Mouse (Mus musculus) spleen, adult 12 weeks (tissue): Measurements from ENCODE around the gene Kcnh8.

Experiments
- DNase-seq: peaks from one replicate; pipeline ENCODE4 v3.0.0; 2022; ENCODE audit warnings: low spot score

Kcnh8 gene

GRCm38 (mm10) chr17:52602093-52602780 is at the start of gene Kcnh8:
Gene Kcnh8 (plus strand): TSS chr17:52602709.
- DNase-seq, result no peak

DNA sequence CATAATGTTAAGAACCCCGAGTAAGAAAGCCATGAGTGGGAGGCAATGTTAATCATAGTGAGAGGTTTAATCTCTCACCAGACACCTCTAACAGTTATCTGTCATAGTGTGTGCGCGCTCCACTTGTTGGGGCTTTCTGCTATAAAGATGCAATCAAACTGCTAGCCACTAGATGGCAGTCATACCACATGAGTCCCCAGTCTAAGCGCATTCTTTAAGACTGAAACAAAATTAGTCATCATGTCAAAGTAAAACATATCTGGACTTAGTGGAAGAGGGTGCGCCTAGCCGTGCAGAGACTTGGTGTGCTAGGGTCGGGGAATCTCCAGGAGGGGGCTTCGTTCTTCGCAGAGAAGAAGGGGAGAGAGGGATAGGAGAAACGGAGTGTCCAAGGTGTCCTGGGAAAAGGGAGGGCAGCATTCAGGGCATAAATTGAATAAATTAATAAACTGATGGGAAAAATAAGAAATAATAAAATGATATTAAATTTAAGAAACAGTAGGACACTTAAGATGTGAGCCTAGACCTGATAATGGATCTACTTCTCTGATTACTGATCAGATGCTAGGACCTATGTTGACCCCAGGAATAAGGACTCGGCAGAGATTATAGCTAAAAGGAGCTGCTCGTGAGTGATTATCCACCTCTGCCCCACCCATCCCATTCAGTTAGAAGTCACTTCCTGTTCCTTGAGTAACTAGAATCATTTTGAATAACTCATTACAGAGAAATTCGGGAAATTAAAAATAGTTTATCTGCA is 42.4 kb upstream of the Kcnh8 start:
- no peak for DNase-seq

GRCm38 (mm10) chr17:52565467-52566155 is 36.9 kb upstream of the Kcnh8 start:
- no peak for DNase-seq

DNA sequence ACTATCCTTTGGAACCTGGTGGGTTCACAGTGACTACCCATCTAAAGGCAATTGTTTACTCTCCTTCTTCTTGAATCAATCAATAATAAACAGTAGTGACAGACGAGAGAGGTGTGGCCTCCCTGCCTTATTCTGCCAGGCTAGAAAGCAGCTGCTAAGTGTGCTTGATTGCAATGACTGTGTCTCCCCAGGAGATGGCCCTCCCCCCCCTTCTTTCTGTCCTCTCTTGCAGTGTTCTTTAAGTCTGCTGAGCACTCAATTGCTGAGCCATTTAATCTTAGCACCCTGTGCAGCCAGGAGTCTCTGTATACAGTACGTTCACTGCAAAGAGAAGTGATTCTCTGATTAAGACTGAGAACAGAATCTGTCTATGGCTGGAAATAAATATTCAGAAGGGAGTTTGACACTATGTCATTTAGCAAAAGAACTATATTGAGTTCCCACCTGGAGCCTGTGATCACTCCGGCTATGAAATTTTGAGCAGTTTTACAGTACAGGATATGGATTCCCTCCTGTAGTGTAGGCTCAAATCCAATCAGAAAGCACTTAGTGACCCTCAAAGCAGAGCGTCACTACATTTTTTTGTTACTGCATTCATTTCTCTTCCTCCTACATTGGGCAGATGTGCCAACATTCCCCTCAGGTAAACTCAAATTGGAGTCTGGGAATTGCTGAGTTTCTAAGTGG is 32.8 kb upstream of the Kcnh8 start:
- no peak for DNase-seq

DNA sequence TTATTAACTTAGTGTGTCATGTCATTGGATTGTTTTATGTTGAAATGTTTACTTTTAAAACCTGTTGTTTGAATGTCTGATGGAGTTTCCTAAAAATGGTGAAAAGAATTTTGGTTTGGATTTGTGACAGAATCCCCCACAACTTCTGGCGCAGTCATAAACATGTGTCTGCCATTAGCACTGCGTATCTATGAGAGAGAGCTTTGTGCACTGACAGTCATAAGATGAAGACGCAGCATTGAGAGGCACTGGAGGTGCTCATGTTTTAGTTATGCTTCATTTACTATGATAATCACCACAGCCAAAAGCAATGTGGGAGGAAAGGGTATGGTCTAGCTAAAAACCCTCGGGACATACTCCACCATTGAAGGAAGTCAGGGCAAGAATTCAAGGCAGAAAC is 30.3 kb upstream of the Kcnh8 start:
- DNase-seq, result no peak

DNA sequence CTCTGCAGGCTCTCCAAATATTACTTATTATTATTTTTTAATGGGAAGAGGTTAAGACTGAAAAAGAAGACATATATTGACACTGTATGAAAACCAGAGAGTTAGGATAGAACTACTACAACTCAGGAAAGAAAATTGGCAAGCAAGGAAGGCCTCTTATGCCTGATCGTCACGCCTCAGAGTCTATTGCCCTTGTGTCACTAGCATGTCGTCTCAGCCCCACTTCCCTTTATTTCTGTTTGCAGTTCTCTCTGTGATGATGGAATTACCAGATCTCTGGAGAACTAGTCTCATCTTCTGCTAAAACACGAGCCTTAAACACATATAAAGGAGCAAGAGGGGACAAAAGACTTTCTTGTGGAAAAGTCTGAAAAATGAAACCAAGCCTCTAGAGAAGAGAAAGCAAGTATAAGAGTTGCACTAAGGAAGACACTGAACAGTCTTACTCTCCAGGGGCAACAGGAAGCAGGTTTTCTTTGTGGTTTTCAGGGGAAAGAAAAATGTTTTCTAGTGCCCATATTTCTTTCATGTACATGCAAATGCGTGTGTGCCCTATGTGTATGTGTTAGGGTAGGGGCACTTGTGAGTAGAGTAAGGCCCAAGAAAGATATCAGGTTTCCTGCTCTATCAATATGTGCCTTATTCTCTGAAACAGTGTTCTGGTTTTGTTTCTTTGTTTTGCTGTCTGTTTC is 10.9 kb upstream of the Kcnh8 start:
- no peak for DNase-seq

DNA sequence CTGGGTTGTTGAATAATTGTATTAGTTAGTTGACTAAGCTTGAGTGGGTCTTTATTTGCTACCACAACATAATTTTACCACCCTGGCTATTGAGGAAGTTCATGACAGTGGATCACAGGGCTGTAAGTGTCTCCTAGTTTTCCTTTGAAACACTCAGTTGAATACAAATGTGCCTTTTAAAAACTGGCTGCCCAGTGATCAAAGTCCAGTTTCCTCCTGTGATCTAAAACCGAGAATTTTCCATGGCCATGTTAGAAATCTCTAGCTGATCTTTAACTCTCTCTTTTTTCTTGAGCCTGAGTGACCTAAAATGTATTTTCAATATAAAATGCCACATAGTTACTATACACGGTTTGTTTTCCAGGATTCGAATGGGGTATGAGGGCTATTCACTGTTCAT is 3.4 kb upstream of the Kcnh8 start:
- no peak for DNase-seq

DNA sequence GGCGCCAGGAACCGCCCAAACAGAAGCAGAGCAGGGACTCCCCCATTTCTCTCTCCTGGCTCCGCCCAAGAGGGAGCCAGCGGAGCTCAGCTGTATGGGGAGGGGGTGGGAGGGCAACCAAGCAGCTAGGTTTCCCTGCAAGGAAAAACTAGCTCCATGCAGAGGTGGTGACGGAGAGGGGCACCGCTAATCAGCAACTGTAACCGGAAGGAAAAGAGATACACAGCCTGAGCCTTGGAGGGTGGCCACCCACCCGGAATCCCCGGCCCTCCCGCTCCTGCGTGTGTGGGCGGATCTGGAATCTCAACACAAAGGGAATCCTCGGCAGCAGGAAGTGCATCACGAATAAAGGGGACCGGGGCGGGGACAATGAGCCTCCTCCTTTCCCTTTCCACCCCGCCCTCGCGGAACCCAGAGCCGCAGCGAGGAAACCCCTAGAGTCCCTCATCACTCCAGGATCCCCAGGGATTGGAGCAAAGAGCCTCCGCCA is 1.6 kb upstream of the Kcnh8 start:
- peak; percentile 0 for DNase-seq

DNA sequence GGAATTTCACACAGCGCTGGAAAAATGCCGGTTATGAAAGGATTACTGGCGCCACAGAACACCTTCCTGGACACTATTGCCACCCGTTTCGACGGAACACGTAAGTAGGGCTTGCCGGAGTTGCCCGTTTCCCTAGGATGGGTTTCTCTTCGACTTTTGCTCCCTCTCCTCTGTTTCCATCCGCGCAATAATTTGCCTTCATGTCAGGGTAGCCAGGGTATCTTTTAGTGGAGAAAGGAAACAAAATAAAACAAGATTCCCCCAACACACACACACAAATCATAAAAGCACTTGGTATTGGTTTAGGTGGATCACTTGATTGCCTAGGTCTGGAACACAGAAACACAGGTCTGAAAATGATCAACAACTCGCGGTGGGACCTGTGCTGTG is 267 bp downstream of the Kcnh8 start:
- no peak for DNase-seq

DNA sequence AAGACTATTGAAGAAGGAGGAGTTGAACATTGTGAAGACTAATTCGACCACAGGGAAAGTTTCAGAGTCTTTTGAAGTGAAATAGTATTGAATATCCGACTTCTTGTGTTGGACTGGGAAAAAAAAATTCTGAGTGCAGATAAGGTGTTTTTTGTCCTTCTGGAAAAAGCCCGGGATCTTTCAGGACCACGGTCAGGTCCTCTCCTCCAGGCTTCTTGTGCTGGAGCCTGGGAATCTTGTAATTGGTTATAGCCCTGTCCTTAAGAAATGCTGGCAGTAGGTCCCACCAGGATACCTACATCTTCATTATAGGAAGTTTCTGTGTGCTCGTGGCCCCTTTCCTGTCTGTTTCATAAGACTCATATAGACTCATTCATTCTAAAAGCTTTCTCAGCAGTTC is 902 bp downstream of the Kcnh8 start:
- no peak for DNase-seq

DNA sequence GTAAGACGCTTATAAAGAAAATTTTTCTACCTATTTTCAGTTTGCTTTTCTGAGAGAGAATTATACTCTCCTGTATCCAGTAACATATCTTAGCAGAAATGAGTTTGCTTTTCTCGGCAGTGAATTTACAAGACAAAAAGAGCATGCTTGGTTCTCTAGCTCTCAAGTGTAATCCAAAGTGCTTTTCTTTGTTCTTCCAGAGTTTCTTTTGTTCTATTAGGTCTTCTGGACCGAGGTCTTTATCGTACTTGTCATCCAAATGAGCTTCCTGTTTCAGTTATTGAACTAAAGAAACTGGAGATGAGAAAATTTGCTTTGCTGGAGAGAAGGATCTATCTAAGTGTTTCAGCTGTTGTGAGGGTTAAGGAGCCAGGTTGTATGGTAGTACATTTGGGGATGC is 8.9 kb downstream of the Kcnh8 start:
- no peak for DNase-seq

- DNase-seq, result no peak
Measured at GRCm38 (mm10) chr17:52649186-52649585, 46.7 kb downstream of the Kcnh8 start.

GRCm38 (mm10) chr17:52691988-52692387 is 89.5 kb downstream of the Kcnh8 start:
- no peak for DNase-seq

DNA sequence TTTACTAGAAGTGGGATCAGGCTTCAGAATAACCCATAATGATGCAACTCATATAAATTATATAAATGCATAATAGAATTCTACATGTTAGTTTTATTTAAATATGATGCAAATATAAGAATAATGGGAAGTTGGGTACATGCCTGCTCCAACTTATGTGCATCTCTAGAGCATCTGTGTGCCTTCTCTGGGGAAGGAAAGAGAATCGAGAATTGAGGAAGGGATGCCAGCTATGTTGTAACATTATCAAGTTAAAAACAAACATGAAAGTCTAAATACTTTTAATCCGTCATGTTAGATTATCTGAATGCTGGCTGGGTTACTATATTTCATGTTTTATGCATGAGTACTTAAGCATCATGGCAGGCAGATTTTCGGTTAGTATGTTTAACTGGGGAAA is 99.4 kb downstream of the Kcnh8 start:
- DNase-seq, result no peak

DNA sequence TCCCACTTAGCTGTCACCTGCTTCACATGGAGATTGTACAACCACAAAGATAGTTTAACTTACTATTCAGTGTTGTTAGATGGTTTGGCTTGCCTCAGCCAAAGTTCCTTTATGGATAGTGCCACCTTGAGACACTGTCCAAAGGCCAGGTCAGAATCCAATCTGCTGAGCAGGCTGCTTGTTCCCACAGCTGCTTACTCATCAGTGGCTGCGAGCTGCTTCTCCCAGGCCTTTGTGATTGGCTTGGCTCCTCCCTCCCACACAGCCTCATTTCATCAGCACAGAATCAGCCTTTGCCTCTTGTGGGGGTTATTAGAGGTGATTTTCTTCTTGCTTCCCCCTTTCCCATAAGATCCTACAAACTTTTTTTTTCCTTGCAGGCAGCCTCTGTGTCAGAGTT is 109.8 kb downstream of the Kcnh8 start:
- no peak for DNase-seq

DNA sequence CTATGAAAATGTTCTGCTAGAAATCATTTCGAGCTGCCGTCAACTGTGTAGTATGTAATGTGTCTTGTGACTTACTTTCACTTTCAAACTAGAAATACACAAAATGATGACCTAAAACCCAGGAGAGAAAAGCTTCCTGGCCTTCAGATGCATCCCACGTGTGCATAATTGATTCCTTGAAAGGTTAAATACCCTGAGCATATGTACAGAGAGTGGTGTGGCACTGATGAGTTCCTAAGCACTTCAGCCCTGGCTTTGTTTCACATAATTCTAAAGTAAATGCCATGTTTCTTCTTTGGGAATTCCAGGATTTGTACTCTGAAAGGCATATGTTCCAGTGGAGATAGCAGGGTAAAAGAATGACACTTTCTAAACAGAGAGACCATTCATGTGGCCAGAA is 119.7 kb downstream of the Kcnh8 start:
- DNase-seq, result no peak

DNA sequence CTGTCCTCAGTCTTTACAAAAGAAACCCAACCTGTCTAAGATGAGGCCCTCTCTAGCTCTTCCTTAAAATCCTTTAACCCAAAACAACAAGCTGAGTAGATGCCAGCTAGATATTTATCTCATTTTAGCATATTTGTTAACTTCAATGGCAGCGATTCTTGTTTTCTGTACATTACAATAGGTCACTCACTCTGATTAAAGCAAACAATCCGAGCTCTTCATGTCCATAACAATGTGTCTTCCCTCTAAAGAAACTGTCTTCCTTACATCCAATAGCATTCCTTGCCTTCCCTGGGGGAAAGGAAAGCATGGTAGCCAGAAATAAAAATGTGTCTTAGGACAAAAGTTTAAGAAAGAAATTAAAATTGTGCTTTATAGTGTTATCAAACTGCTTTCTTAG is 126.3 kb downstream of the Kcnh8 start:
- DNase-seq, result no peak

DNA sequence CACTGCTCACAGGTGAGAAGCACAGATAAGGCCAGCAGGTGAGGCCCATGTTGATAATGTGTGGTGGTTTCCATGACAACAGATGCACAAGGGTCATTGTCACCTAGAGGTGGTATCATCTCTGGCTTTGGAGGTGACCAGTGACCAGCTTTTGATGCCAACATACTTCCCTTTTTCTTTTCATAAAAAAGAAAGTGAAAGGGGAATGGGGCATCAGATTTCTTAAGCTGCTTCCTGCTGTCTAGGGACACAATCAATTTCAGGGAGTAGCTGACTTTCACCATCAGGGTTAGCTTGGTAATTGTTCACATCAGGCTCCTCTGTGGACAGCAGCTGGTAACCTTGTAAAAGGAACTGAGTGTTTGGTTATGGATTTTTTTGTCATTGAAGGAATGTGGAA is 135.9 kb downstream of the Kcnh8 start:
- DNase-seq, result no peak

- DNase-seq, result no peak
Measured at GRCm38 (mm10) chr17:52788151-52788550, 185.6 kb downstream of the Kcnh8 start.

DNA sequence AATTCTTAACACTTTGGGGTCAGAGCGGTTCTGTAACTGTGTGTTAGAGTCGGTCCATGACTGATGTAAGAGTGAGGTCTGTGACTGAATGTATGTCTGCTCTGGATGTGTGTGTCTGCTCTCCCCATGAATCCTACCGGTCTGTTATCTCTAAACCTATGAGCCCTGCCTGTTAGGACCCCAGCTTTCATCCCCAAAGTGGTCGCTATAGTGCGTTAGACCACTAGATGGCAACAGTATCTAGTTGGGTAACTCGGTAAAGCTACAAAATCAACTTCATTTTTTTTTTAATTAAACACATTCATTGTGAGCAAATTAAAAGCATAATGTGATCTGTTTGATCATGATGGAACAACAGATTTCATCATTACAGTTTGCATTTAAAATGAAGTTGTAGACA is 202.0 kb downstream of the Kcnh8 start:
- DNase-seq, result no peak

GRCm38 (mm10) chr17:52810773-52811172 is 208.3 kb downstream of the Kcnh8 start:
- no peak for DNase-seq

DNA sequence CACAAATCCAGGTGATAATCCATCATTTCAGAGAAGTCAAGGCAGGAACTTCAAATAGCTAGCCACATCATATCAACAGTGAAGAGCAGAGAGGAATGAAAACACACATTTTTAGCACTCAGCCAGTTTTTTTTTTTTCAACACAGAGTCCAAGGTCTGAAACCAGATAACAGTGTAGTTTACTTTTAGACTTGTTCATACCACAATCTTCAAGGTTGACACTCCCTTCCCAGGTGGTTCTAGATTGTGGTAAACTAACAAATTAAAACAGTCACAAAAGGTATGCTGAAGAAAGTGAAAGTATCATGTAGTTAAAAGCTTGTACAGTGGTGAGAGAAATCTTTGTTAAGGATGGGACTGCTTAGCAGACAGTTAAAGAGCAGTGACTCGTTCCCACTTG is 216.5 kb downstream of the Kcnh8 start:
- no peak for DNase-seq
